Mouse (Mus musculus) myocyte (in vitro differentiated cells): ENCODE data around the gene Aqp7.

Experiments
- CEBPB ChIP-seq: IDR thresholded peaks from 2 replicates; pipeline ENCODE4 v1.6.1; 2011; ENCODE audit warnings: mild to moderate bottlenecking, moderate library complexity; ENCODE audit not compliant: poor library complexity, insufficient read depth, severe bottlenecking
- E2F4 ChIP-seq: IDR thresholded peaks from one replicate; pipeline ENCODE4 v1.6.1; 2011; ENCODE audit warnings: mild to moderate bottlenecking, control low read depth, moderate library complexity; ENCODE audit not compliant: insufficient read depth
- MAX ChIP-seq: IDR thresholded peaks from one replicate; pipeline ENCODE4 v1.6.1; 2011; ENCODE audit warnings: low read depth, mild to moderate bottlenecking, control low read depth
- POLR2A ChIP-seq: IDR thresholded peaks from one replicate; pipeline ENCODE4 v1.6.1; 2011; ENCODE audit warnings: low read depth, mild to moderate bottlenecking, control low read depth, moderate library complexity; ENCODE audit not compliant: insufficient read length
- POLR2AphosphoS2 ChIP-seq: IDR thresholded peaks from one replicate; pipeline ENCODE4 v1.6.1; 2011; ENCODE audit warnings: low read depth, control low read depth; ENCODE audit not compliant: insufficient read length

GRCm38 (mm10) chr4:41050726-41051675 is 3.1 kb upstream of the Aqp7 start:
- TF ChIP-seq POLR2A (no peak), E2F4 (no peak), POLR2AphosphoS2 (no peak), CEBPB (no peak), MAX (no peak)
